Mouse (Mus musculus): ENCODE results near the gene Tead3. TPM values are rescaled to one million over a fixed set of nuclear protein-coding genes. Genes with fewer than 3 reads are reported as not detected.

Gene Tead3
- 1.6 and 1.8 TPM in 2 replicates for polyA plus RNA-seq (2015; fragmentation: Nextera tagmentation; extraction: Ambion mirVana)

GRCm38 (mm10) chr17:28350466-28351352, at the start of gene Tead3:
Tead3 (minus strand) TSS chr17:28350817.

GRCm38 (mm10) chr17:28365122-28365521, 14.5 kb upstream of the Tead3 start, which contains the start of gene Tulp1:
Tulp1 (minus strand) TSS chr17:28365222.

DNA sequence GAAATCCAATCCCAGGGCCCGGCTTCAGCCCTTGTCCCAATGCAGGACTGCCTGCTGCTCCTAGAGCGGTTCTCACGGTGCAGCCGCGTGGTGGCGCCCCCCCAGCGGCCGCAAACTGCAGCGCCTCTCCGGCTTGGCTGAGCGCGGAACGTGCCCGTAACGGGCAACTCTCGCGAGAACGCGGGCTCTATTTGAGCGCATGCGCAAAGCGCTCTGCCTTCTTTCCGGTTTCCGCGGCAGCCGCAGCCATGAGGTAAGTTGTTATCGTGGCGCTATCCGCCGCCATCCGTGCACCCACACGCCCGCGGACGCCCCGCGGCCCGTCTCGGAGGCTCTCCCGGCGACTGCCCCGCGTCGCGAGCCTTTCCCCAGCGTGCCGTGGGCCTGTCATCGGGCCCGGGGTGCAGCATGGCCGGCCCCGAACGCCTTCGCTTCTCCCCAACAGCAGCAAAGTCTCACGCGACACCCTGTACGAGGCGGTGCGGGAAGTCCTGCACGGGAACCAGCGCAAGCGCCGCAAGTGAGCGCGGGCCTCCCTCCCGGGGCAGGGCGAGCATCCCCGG, 22.2 kb downstream of the Tead3 start, which contains the start of gene Rpl10a:
Gene Rpl10a (plus strand): TSS at position 106 of the 563 bp plus-strand sequence.

GRCm38 (mm10) chr17:28313212-28313879, 37.3 kb downstream of the Tead3 start, which contains the start of gene Fance:
Fance (plus strand) TSS chr17:28313519.

Other genes with a start within 250 kb of the Tead3 start
- 2.2 and 2.4 TPM in 2 replicates for gene Scube3, start 208.7 kb downstream of the Tead3 start, polyA plus RNA-seq (2015; fragmentation: Nextera tagmentation; extraction: Ambion mirVana)
- gene Zfp523, start 173.7 kb downstream of the Tead3 start, polyA plus RNA-seq (2015; fragmentation: Nextera tagmentation; extraction: Ambion mirVana) = 38.0 and 48.7 TPM in 2 replicates
- gene Def6, start 143.0 kb downstream of the Tead3 start, polyA plus RNA-seq (2015; fragmentation: Nextera tagmentation; extraction: Ambion mirVana) = 8.6 and 11.8 TPM in 2 replicates
- 1.7 and 2.4 TPM in 2 replicates for gene Ppard, start 118.1 kb downstream of the Tead3 start, polyA plus RNA-seq (2015; fragmentation: Nextera tagmentation; extraction: Ambion mirVana)
- gene Fance, start 37.3 kb downstream of the Tead3 start, polyA plus RNA-seq (2015; fragmentation: Nextera tagmentation; extraction: Ambion mirVana) = 26.3 and 29.9 TPM in 2 replicates
- gene Rpl10a, start 22.3 kb downstream of the Tead3 start, polyA plus RNA-seq (2015; fragmentation: Nextera tagmentation; extraction: Ambion mirVana) = 365 and 370 TPM in 2 replicates
- gene Tulp1, start 14.4 kb upstream of the Tead3 start, polyA plus RNA-seq (2015; fragmentation: Nextera tagmentation; extraction: Ambion mirVana) = 1.1 and 1.2 TPM in 2 replicates
- gene Fkbp5, start 166.7 kb upstream of the Tead3 start, polyA plus RNA-seq (2015; fragmentation: Nextera tagmentation; extraction: Ambion mirVana) = 17.4 TPM in 2 replicates
- not detected in 2 replicates for gene Armc12, start 180.0 kb upstream of the Tead3 start, polyA plus RNA-seq (2015; fragmentation: Nextera tagmentation; extraction: Ambion mirVana)
- not detected in 2 replicates for gene Clpsl2, start 198.6 kb upstream of the Tead3 start, polyA plus RNA-seq (2015; fragmentation: Nextera tagmentation; extraction: Ambion mirVana)
- not detected in 2 replicates for gene Clps, start 209.9 kb upstream of the Tead3 start, polyA plus RNA-seq (2015; fragmentation: Nextera tagmentation; extraction: Ambion mirVana)
- gene Lhfpl5, start 224.8 kb upstream of the Tead3 start, polyA plus RNA-seq (2015; fragmentation: Nextera tagmentation; extraction: Ambion mirVana) = 27.5 and 31.4 TPM in 2 replicates